In the genomic region with DNA sequence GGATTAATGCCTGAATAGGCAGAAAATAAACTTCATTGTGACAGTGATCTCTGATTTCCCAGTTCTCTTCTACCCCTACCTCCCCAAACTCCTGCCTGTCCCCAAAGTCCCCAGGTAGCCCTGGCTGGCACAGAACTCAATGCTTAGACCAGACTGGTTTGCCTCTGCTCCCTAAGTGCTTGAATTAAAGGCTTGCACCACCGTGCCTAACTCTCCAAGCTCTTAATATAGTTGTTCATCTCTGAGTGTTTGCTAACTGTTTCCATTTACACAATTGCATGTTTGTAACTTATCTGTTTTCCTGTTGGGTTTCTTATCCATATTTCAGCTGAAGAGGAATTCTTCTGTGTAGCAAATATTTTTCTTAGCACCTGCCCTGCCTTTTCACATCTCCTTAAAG, we compare ENCODE assay signal across 21 mouse cellular contexts. TPM values are rescaled to one million over a fixed set of nuclear protein-coding genes. Genes with fewer than 3 reads are reported as not detected.
DNase-seq lines count a peak whose midpoint lies in the region; ATAC-seq and TF ChIP-seq lines count a peak whose summit lies in the region.
"Had no signal": no experiment of that assay in that cellular context is flagged by ENCODE, and none has a peak within 500 bp of the region (broad histone marks: within the 10 kb centered on the region; RNA-seq: fewer than 3 reads in every experiment).

No protein-coding gene starts in this region.

- H3K36me3 ChIP-seq in lung, postnatal 0 days (ENCODE audit: insufficient read depth, low read length) = no peaks in the 10 kb centered on the region
- H3K36me3 ChIP-seq: embryonic facial prominence, embryonic 13.5 days; embryonic facial prominence, embryonic 15.5 days; forebrain, embryonic 10.5 days; forebrain, embryonic 12.5 days had no signal

- peak; percentile 77 for ATAC-seq in lung, postnatal 0 days
- ATAC-seq: forebrain, embryonic 14.5 days; forebrain, embryonic 16.5 days had no signal

- no peaks in the 10 kb centered on the region for H3K27me3 ChIP-seq in lung, postnatal 0 days (replicated peaks; ENCODE audit: insufficient read depth, low read length)
- H3K27me3 ChIP-seq: embryonic facial prominence, embryonic 13.5 days; embryonic facial prominence, embryonic 15.5 days; forebrain, embryonic 12.5 days had no signal

- 0 out of 2 replicates have a peak overlapping the region, but pooled peaks have one; percentile 14 for H3K27ac ChIP-seq in lung, postnatal 0 days (ENCODE audit: low read length)
- H3K27ac ChIP-seq: embryonic facial prominence, embryonic 13.5 days; embryonic facial prominence, embryonic 15.5 days; forebrain, embryonic 10.5 days; forebrain, embryonic 12.5 days had no signal

- 36% methylated on average over 1 of the region's 1 CpGs for WGBS in lung, postnatal 0 days

- no peak overlapping the region for H3K4me2 ChIP-seq in lung, postnatal 0 days (replicated peaks; ENCODE audit: low read depth, low read length)
- H3K4me2 ChIP-seq: embryonic facial prominence, embryonic 13.5 days; embryonic facial prominence, embryonic 15.5 days; forebrain, embryonic 12.5 days had no signal

- no peaks in the 10 kb centered on the region for H3K9me3 ChIP-seq in lung, postnatal 0 days (ENCODE audit: low read length)
- H3K9me3 ChIP-seq: embryonic facial prominence, embryonic 15.5 days; forebrain, embryonic 10.5 days; forebrain, embryonic 12.5 days had no signal

- no peak overlapping the region for H3K4me3 ChIP-seq in lung, postnatal 0 days (ENCODE audit: low read depth, low read length)
- H3K4me3 ChIP-seq: embryonic facial prominence, embryonic 13.5 days; embryonic facial prominence, embryonic 15.5 days; erythroblast, embryonic 14.5 days; forebrain, embryonic 10.5 days; forebrain, embryonic 12.5 days had no signal

- TF ChIP-seq EP300 in lung, postnatal 0 days (IDR thresholded peaks at IDR 0.05) = peak; percentile 75; the same call in 1 of the 2 replicates

- 0 out of 2 replicates have a peak, but pooled peaks cover 3% of the 10 kb centered on the region for H3K4me1 ChIP-seq in lung, postnatal 0 days (ENCODE audit: insufficient read depth, low read depth, low read length)
- H3K4me1 ChIP-seq: embryonic facial prominence, embryonic 13.5 days; embryonic facial prominence, embryonic 15.5 days; forebrain, embryonic 10.5 days; forebrain, embryonic 12.5 days had no signal

- TF ChIP-seq CTCF in lung, postnatal 0 days (IDR thresholded peaks at IDR 0.05) = no peak

- H3K9ac ChIP-seq in lung, postnatal 0 days (replicated peaks; ENCODE audit: low read depth) = no peak overlapping the region
- H3K9ac ChIP-seq: embryonic facial prominence, embryonic 13.5 days; embryonic facial prominence, embryonic 15.5 days; forebrain, embryonic 12.5 days had no signal

- DNase-seq in lung, adult 18-20 months = peak; percentile 40 to 58
- DNase-seq in lung, postnatal 14 days = no peak
- peak; percentile 68 for DNase-seq in lung, postnatal 0 days (ENCODE audit: low spot score)
- DNase-seq in lung, postnatal 4 days = no peak
- DNase-seq: adrenal gland, adult 2 months; adrenal gland, postnatal 10 days; adrenal gland, postnatal 25 days; cerebellum, adult 11 months; cerebellum, adult 18-20 months; cerebellum, adult 8-10 months; cerebellum, adult 9-11 months; cerebellum, postnatal 14 days; cerebellum, postnatal 36 days; embryo, embryonic 11 days had no signal

RNA-seq across cellular contexts. Expression of gene Prep, which starts 6.2 kb away (rescaled TPM):
- polyA plus RNA-seq in lung, postnatal 0 days (2015; fragmentation: Nextera tagmentation; extraction: Ambion mirVana) = 20.1 and 22.6 TPM in 2 replicates

Comparison
In these comparisons a context has a peak if more than half of its experiments do, and no peak if none do; other contexts are left out.
1. DNase-seq: peak in lung, adult 18-20 months (2 of 2) and lung, postnatal 0 days (single experiment); none in lung, postnatal 14 days (single experiment) and lung, postnatal 4 days (0 of 2).